Mouse (Mus musculus) spleen, adult 2 months (tissue): ENCODE measurements around the gene Sh3tc1. TPM values are rescaled to one million over a fixed set of nuclear protein-coding genes. Genes with fewer than 3 reads are reported as not detected.

Experiments used
- DNase-seq, 2 experiments: peaks; one replicate each; pipeline versions ENCODE4 v3.0.0 to v3.0.0-alpha.2; 2012 to 2021; ENCODE audit warnings: low spot score in 2 of 2, low read depth in 1 of 2
- H3K27ac ChIP-seq: fragments of 200-500 bp; 2 replicates; pipeline ENCODE4 v1.5.1; 2012; ENCODE audit warnings: low read length, inconsistent platforms; ENCODE audit not compliant: insufficient read depth
- H3K27me3 ChIP-seq: fragments of 200-500 bp; 2 replicates; pipeline ENCODE4 v1.6.1; 2012; ENCODE audit warnings: mild to moderate bottlenecking, moderate library complexity, low read length, inconsistent platforms; ENCODE audit not compliant: control insufficient read depth, insufficient read depth
- H3K36me3 ChIP-seq: fragments of 200-500 bp; 2 replicates; pipeline ENCODE4 v1.6.1; 2012; ENCODE audit warnings: mild to moderate bottlenecking, low read length, inconsistent platforms; ENCODE audit not compliant: control insufficient read depth, insufficient read depth
- H3K4me1 ChIP-seq: fragments of 200-500 bp; 2 replicates; pipeline ENCODE4 v1.6.1; 2011; ENCODE audit warnings: inconsistent platforms; ENCODE audit not compliant: control insufficient read depth, insufficient read depth, insufficient read length
- H3K4me3 ChIP-seq: fragments of 200-500 bp; 2 replicates; pipeline ENCODE4 v1.5.1; 2011; ENCODE audit warnings: mild to moderate bottlenecking, inconsistent platforms; ENCODE audit not compliant: insufficient read depth, insufficient read length; ENCODE audit errors: extremely low read depth
- CTCF ChIP-seq: fragments of 200-500 bp; IDR thresholded peaks from 2 replicates; pipeline ENCODE4 v1.5.1; 2011; ENCODE audit warnings: mild to moderate bottlenecking, inconsistent platforms; ENCODE audit not compliant: insufficient read depth, insufficient read length, insufficient replicate concordance; ENCODE audit errors: extremely low read depth
- POLR2A ChIP-seq: fragments of 200-500 bp; IDR thresholded peaks from 2 replicates; pipeline ENCODE4 v1.6.1; 2011; ENCODE audit warnings: low read depth, low read length, inconsistent platforms
- WGBS: fragments of 180-500 bp; shearing (Covaris S2); methylation state at CpG from one replicate; pipeline ENCODE4 v1.1.7; 2018; 5-methylcytosine and 5-hydroxymethylcytosine counted together
- polyA plus RNA-seq: library from polyadenylated mRNA; depleted of rRNA; stranded (reverse); fragments of >200 nt; gene quantifications from 2 replicates; pipeline ENCODE4 v1.2.3, GENCODE M21; 2012; rRNA removed

Sh3tc1 gene
- 10.7 and 12.9 TPM in 2 replicates for polyA plus RNA-seq

GRCm38 (mm10) chr5:35739536-35740278 lies at the start of gene Sh3tc1:
Gene Sh3tc1 (minus strand): TSS chr5:35739987.
- WGBS: 75% methylated on average over 10 of the region's 10 CpGs
- no peak for TF ChIP-seq POLR2A
- TF ChIP-seq CTCF: no peak
- no peaks in the 10 kb centered on the region for H3K27me3 ChIP-seq
- H3K36me3 ChIP-seq: no peaks in the 10 kb centered on the region
- peaks cover 3% of the 10 kb centered on the region; the same call in 1 of the 2 replicates for H3K4me1 ChIP-seq
- H3K27ac ChIP-seq: no peak within 1 kb of the TSS
- no peak within 1 kb of the TSS for H3K4me3 ChIP-seq
- DNase-seq: no peak

- no peak overlapping the region for H3K27ac ChIP-seq
- DNase-seq: no peak
- no peaks in the 10 kb centered on the region for H3K4me1 ChIP-seq
- TF ChIP-seq POLR2A (no peak), CTCF (no peak)
- no peaks in the 10 kb centered on the region for H3K27me3 ChIP-seq
- WGBS: 83% methylated on average over 6 of the region's 6 CpGs
- H3K4me3 ChIP-seq: no peak overlapping the region
- no peaks in the 10 kb centered on the region for H3K36me3 ChIP-seq
These were observed 48.9 kb upstream of the Sh3tc1 start for GRCm38 (mm10) chr5:35788719-35789118.

- WGBS: 92% methylated on average over 12 of the region's 12 CpGs
- Histone ChIP-seq H3K27me3 (no peaks in the 10 kb centered on the region), H3K4me1 (no peaks in the 10 kb centered on the region), H3K36me3 (no peaks in the 10 kb centered on the region), H3K4me3 (no peak overlapping the region), H3K27ac (no peak overlapping the region)
- no peak for DNase-seq
- no peak for TF ChIP-seq CTCF
- TF ChIP-seq POLR2A: no peak
These were observed 48.1 kb upstream of the Sh3tc1 start for GRCm38 (mm10) chr5:35787847-35788246.

- TF ChIP-seq CTCF (no peak), POLR2A (no peak)
- no peak for DNase-seq
- Histone ChIP-seq H3K27me3 (no peaks in the 10 kb centered on the region), H3K36me3 (no peaks in the 10 kb centered on the region), H3K4me1 (no peaks in the 10 kb centered on the region), H3K27ac (no peak overlapping the region), H3K4me3 (no peak overlapping the region)
- 39% methylated on average over 7 of the region's 7 CpGs for WGBS
These were observed 46.1 kb upstream of the Sh3tc1 start for GRCm38 (mm10) chr5:35785853-35786252.

- H3K36me3 ChIP-seq: no peaks in the 10 kb centered on the region
- no peak for TF ChIP-seq CTCF
- TF ChIP-seq POLR2A: no peak
- no peak overlapping the region for H3K27ac ChIP-seq
- no peaks in the 10 kb centered on the region for H3K27me3 ChIP-seq
- no peaks in the 10 kb centered on the region for H3K4me1 ChIP-seq
- DNase-seq: no peak
- H3K4me3 ChIP-seq: no peak overlapping the region
- 73% methylated on average over 10 of the region's 10 CpGs for WGBS
These were observed 42.9 kb upstream of the Sh3tc1 start for GRCm38 (mm10) chr5:35782648-35783180.

GRCm38 (mm10) chr5:35781116-35781515 lies 41.3 kb upstream of the Sh3tc1 start:
- no peak for TF ChIP-seq CTCF
- TF ChIP-seq POLR2A: no peak
- no peaks in the 10 kb centered on the region for H3K27me3 ChIP-seq
- no peaks in the 10 kb centered on the region for H3K36me3 ChIP-seq
- 85% methylated on average over 3 of the region's 3 CpGs for WGBS
- no peaks in the 10 kb centered on the region for H3K4me1 ChIP-seq
- H3K27ac ChIP-seq: no peak overlapping the region
- H3K4me3 ChIP-seq: no peak overlapping the region
- no peak for DNase-seq

GRCm38 (mm10) chr5:35774137-35774424 lies 34.3 kb upstream of the Sh3tc1 start:
- no peak for TF ChIP-seq CTCF
- TF ChIP-seq POLR2A: no peak
- Histone ChIP-seq H3K4me1 (no peaks in the 10 kb centered on the region), H3K36me3 (no peaks in the 10 kb centered on the region), H3K27ac (no peak overlapping the region), H3K4me3 (no peak overlapping the region), H3K27me3 (no peaks in the 10 kb centered on the region)
- DNase-seq: no peak
- WGBS: 10% methylated on average over 6 of the region's 6 CpGs
